Mouse (Mus musculus): ENCODE results near the gene Gcgr. TPM values are rescaled to one million over a fixed set of nuclear protein-coding genes. Genes with fewer than 3 reads are reported as not detected.

The Gcgr gene
- polyA plus RNA-seq, 1 experiment from 2014 or later: 0.17 TPM

- H3K36me3 ChIP-seq (replicated peaks): no peaks in the 10 kb centered on the region
- no peak overlapping the region for H3K4me3 ChIP-seq
- H3K4me1 ChIP-seq: no peaks in the 10 kb centered on the region
- no peak overlapping the region for H3K9ac ChIP-seq
- no peak overlapping the region for H3K27ac ChIP-seq
- no peak overlapping the region for H3K4me2 ChIP-seq
- ATAC-seq (replicated peaks): no peak
- peaks cover 3% of the 10 kb centered on the region for H3K27me3 ChIP-seq (replicated peaks)
- no peaks in the 10 kb centered on the region for H3K9me3 ChIP-seq
- 88% methylated on average over 8 of the region's 8 CpGs for WGBS
Observed at GRCm38 (mm10) chr11:120522581-120522980, 7.9 kb upstream of the Gcgr start.

GRCm38 (mm10) chr11:120525959-120526358 is 4.5 kb upstream of the Gcgr start:
- Histone ChIP-seq H3K9me3 (no peaks in the 10 kb centered on the region), H3K4me3 (no peak overlapping the region), H3K4me2 (no peak overlapping the region), H3K36me3 (replicated peaks) (no peaks in the 10 kb centered on the region), H3K27me3 (replicated peaks) (peaks cover 37% of the 10 kb centered on the region), H3K27ac (no peak overlapping the region), H3K4me1 (peaks cover 8% of the 10 kb centered on the region), H3K9ac (no peak overlapping the region)
- 75% methylated on average over 2 of the region's 2 CpGs for WGBS
- no peak for ATAC-seq (replicated peaks)

GRCm38 (mm10) chr11:120527690-120528354 is 2.7 kb upstream of the Gcgr start:
- Histone ChIP-seq H3K27ac (no peak overlapping the region), H3K4me2 (no peak overlapping the region), H3K4me3 (no peak overlapping the region), H3K4me1 (peaks cover 10% of the 10 kb centered on the region), H3K9ac (no peak overlapping the region), H3K36me3 (replicated peaks) (no peaks in the 10 kb centered on the region), H3K27me3 (replicated peaks) (peaks cover 56% of the 10 kb centered on the region), H3K9me3 (no peaks in the 10 kb centered on the region)
- no peak for ATAC-seq (replicated peaks)
- 82% methylated on average over 9 of the region's 9 CpGs for WGBS

GRCm38 (mm10) chr11:120528903-120529302 is 1.6 kb upstream of the Gcgr start:
- WGBS: 41% methylated on average over 4 of the region's 4 CpGs
- no peaks in the 10 kb centered on the region for H3K9me3 ChIP-seq
- H3K36me3 ChIP-seq (replicated peaks): no peaks in the 10 kb centered on the region
- H3K4me2 ChIP-seq: no peak overlapping the region
- H3K27ac ChIP-seq: no peak overlapping the region
- no peak overlapping the region for H3K4me3 ChIP-seq
- peaks cover 10% of the 10 kb centered on the region for H3K4me1 ChIP-seq
- no peak overlapping the region for H3K9ac ChIP-seq
- peaks cover 64% of the 10 kb centered on the region for H3K27me3 ChIP-seq (replicated peaks)
- no peak for ATAC-seq (replicated peaks)

- H3K4me2 ChIP-seq: no peak overlapping the region
- H3K27me3 ChIP-seq (replicated peaks): peaks cover 64% of the 10 kb centered on the region
- 32% methylated on average over 9 of the region's 9 CpGs for WGBS
- no peaks in the 10 kb centered on the region for H3K9me3 ChIP-seq
- H3K27ac ChIP-seq: no peak overlapping the region
- no peak overlapping the region for H3K4me3 ChIP-seq
- no peak for ATAC-seq (replicated peaks)
- no peaks in the 10 kb centered on the region for H3K36me3 ChIP-seq (replicated peaks)
- peaks cover 10% of the 10 kb centered on the region for H3K4me1 ChIP-seq
- H3K9ac ChIP-seq: no peak overlapping the region
Observed at GRCm38 (mm10) chr11:120531646-120532045, 1.1 kb downstream of the Gcgr start.

- no peak for ATAC-seq (replicated peaks)
- no peak overlapping the region for H3K4me3 ChIP-seq
- no peak overlapping the region for H3K9ac ChIP-seq
- H3K9me3 ChIP-seq: no peaks in the 10 kb centered on the region
- no peaks in the 10 kb centered on the region for H3K36me3 ChIP-seq (replicated peaks)
- peaks cover 13% of the 10 kb centered on the region for H3K4me1 ChIP-seq
- H3K4me2 ChIP-seq: no peak overlapping the region
- peaks cover 46% of the 10 kb centered on the region for H3K27me3 ChIP-seq (replicated peaks)
- H3K27ac ChIP-seq: no peak overlapping the region
- WGBS: 84% methylated on average over 8 of the region's 8 CpGs
Observed at GRCm38 (mm10) chr11:120534093-120534492, 3.6 kb downstream of the Gcgr start.

- WGBS: 75% methylated on average over 3 of the region's 3 CpGs
- H3K9ac ChIP-seq: no peak overlapping the region
- no peak overlapping the region for H3K4me2 ChIP-seq
- H3K27me3 ChIP-seq (replicated peaks): peaks cover 36% of the 10 kb centered on the region
- no peak overlapping the region for H3K27ac ChIP-seq
- H3K9me3 ChIP-seq: no peaks in the 10 kb centered on the region
- H3K4me3 ChIP-seq: no peak overlapping the region
- no peaks in the 10 kb centered on the region for H3K36me3 ChIP-seq (replicated peaks)
- H3K4me1 ChIP-seq: peaks cover 23% of the 10 kb centered on the region
- ATAC-seq (replicated peaks): no peak
Observed at GRCm38 (mm10) chr11:120535145-120535544, 4.6 kb downstream of the Gcgr start.

- H3K27ac ChIP-seq: no peak overlapping the region
- no peak for ATAC-seq (replicated peaks)
- 83% methylated on average over 3 of the region's 3 CpGs for WGBS
Observed at GRCm38 (mm10) chr11:120535804-120536203, 5.3 kb downstream of the Gcgr start.

GRCm38 (mm10) chr11:120538485-120538884 is 8.0 kb downstream of the Gcgr start:
- H3K4me3 ChIP-seq: no peak overlapping the region
- no peak overlapping the region for H3K4me2 ChIP-seq
- H3K9me3 ChIP-seq: no peaks in the 10 kb centered on the region
- no peak for ATAC-seq (replicated peaks)
- H3K27ac ChIP-seq: no peak overlapping the region
- peaks cover 13% of the 10 kb centered on the region for H3K4me1 ChIP-seq
- WGBS: 79% methylated on average over 3 of the region's 3 CpGs
- H3K9ac ChIP-seq: no peak overlapping the region
- H3K36me3 ChIP-seq (replicated peaks): peaks cover 10% of the 10 kb centered on the region
- H3K27me3 ChIP-seq (replicated peaks): peaks cover 2% of the 10 kb centered on the region

More at GRCm38 (mm10) chr11:120535804-120536203, 5.3 kb downstream of the Gcgr start:
- no peak overlapping the region for H3K4me2 ChIP-seq
- H3K27me3 ChIP-seq (replicated peaks): peaks cover 29% of the 10 kb centered on the region
- H3K4me3 ChIP-seq: no peak overlapping the region
- H3K4me1 ChIP-seq: peaks cover 17% of the 10 kb centered on the region
- no peaks in the 10 kb centered on the region for H3K9me3 ChIP-seq
- H3K36me3 ChIP-seq (replicated peaks): no peaks in the 10 kb centered on the region
- no peak overlapping the region for H3K9ac ChIP-seq

- Histone ChIP-seq H3K4me3 (no peak overlapping the region), H3K4me2 (no peak overlapping the region), H3K9me3 (no peaks in the 10 kb centered on the region), H3K27me3 (replicated peaks) (no peaks in the 10 kb centered on the region), H3K4me1 (peaks cover 13% of the 10 kb centered on the region), H3K27ac (0 out of 2 replicates have a peak overlapping the region, but pooled peaks have one; percentile 16), H3K9ac (no peak overlapping the region), H3K36me3 (replicated peaks) (peaks cover 14% of the 10 kb centered on the region)
- no peak; the same call in 1 of the 2 replicates for ATAC-seq (replicated peaks)
- 44% methylated on average over 8 of the region's 8 CpGs for WGBS
Observed at GRCm38 (mm10) chr11:120538955-120539284, 8.4 kb downstream of the Gcgr start.

- Histone ChIP-seq H3K4me3 (no peak overlapping the region), H3K4me1 (peaks cover 13% of the 10 kb centered on the region), H3K4me2 (no peak overlapping the region), H3K9ac (peak overlapping the region; percentile 10; the same call in 1 of the 2 replicates), H3K36me3 (replicated peaks) (peaks cover 18% of the 10 kb centered on the region), H3K27me3 (replicated peaks) (no peaks in the 10 kb centered on the region), H3K9me3 (no peaks in the 10 kb centered on the region), H3K27ac (peak overlapping the region; percentile 51; the same call in 1 of the 2 replicates)
- peak; percentile 34; the same call in 1 of the 2 replicates for ATAC-seq (replicated peaks)
- 16% methylated on average over 10 of the region's 10 CpGs for WGBS
Observed at GRCm38 (mm10) chr11:120539285-120540014, 9.0 kb downstream of the Gcgr start.

- WGBS: 31% methylated on average over 4 of the region's 4 CpGs
- Histone ChIP-seq H3K9ac (no peak overlapping the region), H3K27me3 (replicated peaks) (no peaks in the 10 kb centered on the region), H3K9me3 (no peaks in the 10 kb centered on the region), H3K4me2 (no peak overlapping the region), H3K27ac (no peak overlapping the region), H3K4me3 (no peak overlapping the region), H3K4me1 (peaks cover 13% of the 10 kb centered on the region), H3K36me3 (replicated peaks) (peaks cover 18% of the 10 kb centered on the region)
- no peak for ATAC-seq (replicated peaks)
Observed at GRCm38 (mm10) chr11:120541907-120542306, 11.4 kb downstream of the Gcgr start.

GRCm38 (mm10) chr11:120542376-120542775 is 11.9 kb downstream of the Gcgr start:
- peaks cover 16% of the 10 kb centered on the region for H3K4me1 ChIP-seq
- H3K27ac ChIP-seq: no peak overlapping the region
- no peaks in the 10 kb centered on the region for H3K27me3 ChIP-seq (replicated peaks)
- ATAC-seq (replicated peaks): no peak
- H3K36me3 ChIP-seq (replicated peaks): peaks cover 18% of the 10 kb centered on the region
- 88% methylated on average over 6 of the region's 6 CpGs for WGBS
- no peaks in the 10 kb centered on the region for H3K9me3 ChIP-seq
- H3K4me2 ChIP-seq: no peak overlapping the region
- H3K4me3 ChIP-seq: no peak overlapping the region
- H3K9ac ChIP-seq: no peak overlapping the region
